Mouse (Mus musculus) kidney, postnatal 25 days (tissue): ENCODE data around the gene Defb43.

Source experiments
- DNase-seq, 2 experiments: peaks; one replicate each; pipeline ENCODE4 v3.0.0; 2021; ENCODE audit warnings: mixed read lengths in 2 of 2

Defb43 gene

DNA sequence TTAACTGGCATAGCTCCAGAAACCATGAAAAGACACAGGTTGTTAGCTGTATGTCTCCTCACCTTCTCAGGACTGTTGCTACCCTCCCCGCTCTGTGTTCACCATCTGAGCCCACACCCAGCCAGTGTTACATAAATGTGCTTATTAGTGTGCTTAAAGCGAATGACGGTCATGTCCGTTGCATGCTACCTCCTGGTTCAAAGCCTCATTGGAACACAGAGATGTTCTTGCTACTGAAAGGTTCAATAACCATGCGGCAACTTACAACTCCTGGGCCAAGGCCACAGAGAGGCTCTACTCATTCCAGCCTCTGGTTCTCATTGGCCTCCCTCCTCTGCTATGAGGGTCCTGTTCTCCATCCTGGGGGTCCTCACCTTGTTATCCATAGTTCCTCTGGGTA is at the start of gene Defb43:
Defb43 (plus strand) TSS at position 301 of the 400 bp plus-strand sequence.
- DNase-seq = no peak

GRCm38 (mm10) chr14:62963632-62964031 is 47.9 kb upstream of the Defb43 start:
- no peak for DNase-seq

- DNase-seq = no peak
Measured at GRCm38 (mm10) chr14:62965342-62965741, 46.2 kb upstream of the Defb43 start.

DNA sequence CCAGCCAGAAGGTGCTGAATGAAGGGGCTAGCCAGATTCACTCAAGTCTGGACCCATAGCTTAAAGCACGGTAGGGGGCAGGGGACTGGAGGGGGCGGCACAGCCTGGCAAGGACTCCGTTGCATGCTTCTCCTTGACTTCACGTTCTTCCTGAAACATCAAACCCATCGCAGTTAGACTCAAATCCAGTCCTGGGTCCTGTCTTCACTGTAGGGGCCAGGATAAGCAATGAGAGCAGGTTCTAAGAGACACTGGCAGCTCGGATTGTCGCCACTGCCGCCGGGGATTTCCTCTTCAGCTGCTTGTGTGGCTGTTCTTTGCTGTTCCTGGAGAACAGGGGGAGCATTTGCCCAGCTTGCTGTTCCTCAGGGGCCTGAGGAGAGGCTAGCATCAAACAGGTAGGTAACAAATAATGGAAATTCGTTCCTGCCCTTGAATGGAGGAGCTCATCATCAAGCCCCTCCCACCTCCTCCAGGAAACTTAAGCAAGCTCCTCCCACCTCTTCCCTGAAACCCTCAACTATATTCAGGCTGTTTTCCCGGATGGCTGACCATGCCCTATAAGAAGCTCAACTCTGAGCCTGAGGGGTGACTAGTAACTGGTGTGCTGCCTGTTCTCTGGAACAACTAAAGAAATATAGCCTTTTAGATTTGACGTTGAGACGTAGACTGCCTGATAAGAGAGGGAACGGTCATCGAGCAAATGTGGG is 45.6 kb upstream of the Defb43 start:
- peak in 1 of 2 experiments; percentile 23 for DNase-seq

DNA sequence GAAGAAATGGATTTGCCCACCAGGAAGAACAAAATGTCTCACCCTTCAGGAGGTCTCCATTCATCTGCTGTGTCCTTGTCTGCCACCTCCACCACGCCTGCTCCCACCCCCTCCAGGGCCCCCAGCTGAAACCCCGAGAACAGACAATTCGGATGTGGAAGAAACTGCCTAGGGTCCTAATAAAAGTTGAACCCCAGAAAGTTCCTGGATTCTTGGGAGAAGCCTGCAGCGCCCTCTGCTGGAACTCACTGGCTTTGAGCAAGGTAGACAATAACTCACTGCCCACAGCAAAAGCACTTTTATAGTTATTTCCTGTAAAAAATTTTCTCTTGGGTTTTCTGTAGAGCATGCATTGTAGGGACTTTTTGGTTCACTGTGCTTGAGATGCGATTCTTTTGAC is 36.5 kb upstream of the Defb43 start:
- DNase-seq = peak; percentile 56 to 86

GRCm38 (mm10) chr14:62979815-62980214 is 31.8 kb upstream of the Defb43 start:
- no peak for DNase-seq

GRCm38 (mm10) chr14:62984410-62984809 is 27.2 kb upstream of the Defb43 start, which contains the start of gene Defb48:
Gene Defb48, minus strand, starts transcription at chr14:62984510.
- DNase-seq = no peak

DNA sequence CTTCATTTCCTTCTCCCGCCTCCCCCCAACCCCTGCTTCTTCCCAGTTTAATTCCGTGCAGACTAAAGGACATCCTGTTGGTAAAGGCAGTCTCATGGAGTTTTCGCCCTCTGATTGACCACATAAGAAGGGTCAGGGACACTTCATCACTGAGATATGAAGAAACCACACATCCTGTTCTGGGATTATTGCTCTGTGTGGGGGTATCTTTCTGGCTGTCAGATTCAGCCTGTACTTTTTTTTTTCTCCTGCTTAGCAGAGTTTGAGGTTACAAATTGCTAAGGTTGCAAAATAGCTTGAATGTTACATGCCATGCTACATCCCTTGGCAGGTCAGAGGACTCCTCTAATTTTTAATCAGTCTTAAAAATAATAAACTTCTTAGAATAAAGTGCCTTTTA is 20.3 kb upstream of the Defb43 start:
- no peak for DNase-seq

DNA sequence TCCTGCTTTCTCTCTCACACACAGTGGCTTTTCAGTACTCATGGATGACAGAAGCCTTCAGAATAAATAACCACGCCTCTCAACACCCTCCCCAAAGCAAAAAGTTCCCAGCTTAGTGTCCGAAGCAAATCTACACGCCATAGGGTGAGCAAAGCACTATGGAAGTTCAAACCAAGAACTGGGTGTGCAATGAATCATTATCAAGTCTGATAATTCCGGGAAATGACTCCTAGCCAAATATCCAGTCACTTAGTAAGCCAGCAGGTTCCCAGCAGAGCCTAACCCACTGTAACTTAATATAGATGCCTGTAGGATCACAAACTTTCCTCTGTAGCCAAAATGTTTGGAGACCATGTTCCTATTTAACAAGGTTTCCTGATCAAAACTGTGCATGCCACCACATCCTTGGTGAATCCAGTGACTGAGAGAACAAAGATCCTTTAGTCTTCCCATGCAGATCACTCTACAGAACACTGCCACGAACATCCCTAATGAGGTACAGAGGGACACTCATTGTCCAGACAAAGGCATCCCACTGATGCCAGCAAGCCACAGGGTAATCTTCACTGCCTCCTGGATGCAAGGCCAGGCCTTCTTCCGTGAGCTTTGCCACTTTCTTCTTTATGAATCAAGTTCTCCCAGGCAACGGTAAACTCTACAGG is 19.6 kb upstream of the Defb43 start:
- no peak for DNase-seq

DNA sequence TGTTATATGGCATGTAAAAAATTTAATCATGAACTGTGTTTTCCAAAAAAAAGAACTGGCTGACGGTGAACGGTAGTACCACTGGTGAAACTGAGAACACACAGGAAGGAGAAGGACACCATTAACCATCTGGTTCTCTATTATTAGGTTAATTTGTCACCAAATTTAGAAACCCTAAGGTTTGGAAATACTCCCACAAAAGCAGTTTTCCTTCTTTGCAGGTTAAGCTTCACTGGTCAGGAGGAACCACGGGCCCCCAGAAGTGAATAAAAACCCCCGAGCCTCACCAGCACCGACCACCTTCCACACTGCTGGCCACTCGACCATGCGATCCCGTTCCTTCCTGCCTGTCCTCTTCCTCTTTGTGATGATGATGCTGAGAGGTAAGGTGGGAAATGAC is 13.8 kb upstream of the Defb43 start, which contains the start of gene Defb47:
Defb47 (plus strand) TSS at position 301 of the 400 bp plus-strand sequence.
- DNase-seq = no peak

- DNase-seq = no peak
Measured at GRCm38 (mm10) chr14:62998977-62999376, 12.6 kb upstream of the Defb43 start.

GRCm38 (mm10) chr14:63002588-63002987 is 9.0 kb upstream of the Defb43 start:
- DNase-seq = no peak

DNA sequence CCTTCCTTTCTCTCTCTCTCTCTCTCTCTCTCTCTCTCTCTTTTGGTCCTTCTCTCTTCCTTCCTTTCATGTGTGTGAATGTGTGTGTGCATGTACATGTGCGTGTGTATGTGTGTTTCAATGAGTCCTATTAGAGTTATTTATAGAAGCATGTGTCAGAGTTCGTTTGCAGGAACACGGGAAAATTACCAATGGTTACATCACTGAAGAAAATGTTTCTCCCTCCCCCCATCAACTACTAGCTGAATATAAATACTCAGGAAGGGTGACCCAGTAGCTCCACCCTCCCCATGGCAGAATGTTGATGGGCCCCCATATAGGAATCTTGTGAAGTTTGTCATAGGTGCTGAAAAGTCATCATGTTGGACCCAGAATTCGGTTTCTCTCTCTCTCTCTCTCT is 1.5 kb downstream of the Defb43 start:
- DNase-seq = no peak

- DNase-seq = no peak
Measured at GRCm38 (mm10) chr14:63014667-63015066, 3.1 kb downstream of the Defb43 start.

GRCm38 (mm10) chr14:63020524-63021156 is 9.1 kb downstream of the Defb43 start:
- no peak for DNase-seq

- DNase-seq = no peak
Measured at GRCm38 (mm10) chr14:63046691-63047090, 35.1 kb downstream of the Defb43 start, which contains the start of gene Defb42. Gene Defb42, plus strand, starts transcription at chr14:63046991.

DNA sequence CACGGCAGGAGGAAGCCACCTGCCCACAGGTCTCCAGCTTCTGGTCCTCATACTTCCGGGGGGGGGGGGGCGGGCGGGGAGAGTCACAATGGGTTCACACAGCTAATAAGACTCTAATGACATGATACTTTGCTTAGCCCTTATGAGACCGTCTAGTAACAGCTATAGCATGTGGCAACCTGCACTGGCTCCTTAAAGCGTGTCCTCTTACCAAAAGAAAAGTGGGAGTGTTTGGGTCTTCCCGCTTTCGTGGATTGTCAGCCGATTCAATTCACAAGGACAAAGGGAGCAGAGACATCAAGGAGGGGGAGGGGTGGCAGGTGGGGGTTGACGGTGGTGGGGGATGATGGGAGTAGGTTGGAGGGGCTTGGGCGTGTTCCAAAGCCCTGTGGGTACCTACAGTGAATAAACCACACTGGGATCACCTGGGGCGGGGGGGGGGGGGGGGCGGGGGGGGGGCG is 38.4 kb downstream of the Defb43 start, which contains the start of gene Defb30:
Defb30 (minus strand) TSS at position 51 of the 461 bp plus-strand sequence.
- DNase-seq = no peak

GRCm38 (mm10) chr14:63050769-63051168 is 39.2 kb downstream of the Defb43 start:
- DNase-seq = peak in 1 of 2 experiments; percentile 66

DNA sequence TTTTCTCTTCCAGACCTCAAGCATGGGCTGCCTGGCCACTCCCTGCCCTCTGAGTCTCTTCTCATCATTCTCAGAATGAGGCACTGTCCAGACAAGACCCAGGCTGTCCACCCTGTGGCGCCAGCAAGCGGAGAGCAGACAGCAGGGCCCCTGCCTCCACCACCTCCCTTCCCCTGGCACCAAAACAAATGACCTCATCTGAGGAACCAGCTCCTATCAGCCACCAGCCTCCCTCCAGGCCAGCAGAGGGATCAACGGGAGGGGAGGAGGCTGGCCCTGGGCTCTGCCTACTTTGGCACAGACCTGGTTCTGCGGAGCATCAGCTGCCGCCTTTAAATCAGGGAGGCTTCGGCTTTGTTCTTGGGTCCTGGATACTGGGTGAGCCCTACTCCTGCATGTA is 43.2 kb downstream of the Defb43 start:
- DNase-seq = no peak

DNA sequence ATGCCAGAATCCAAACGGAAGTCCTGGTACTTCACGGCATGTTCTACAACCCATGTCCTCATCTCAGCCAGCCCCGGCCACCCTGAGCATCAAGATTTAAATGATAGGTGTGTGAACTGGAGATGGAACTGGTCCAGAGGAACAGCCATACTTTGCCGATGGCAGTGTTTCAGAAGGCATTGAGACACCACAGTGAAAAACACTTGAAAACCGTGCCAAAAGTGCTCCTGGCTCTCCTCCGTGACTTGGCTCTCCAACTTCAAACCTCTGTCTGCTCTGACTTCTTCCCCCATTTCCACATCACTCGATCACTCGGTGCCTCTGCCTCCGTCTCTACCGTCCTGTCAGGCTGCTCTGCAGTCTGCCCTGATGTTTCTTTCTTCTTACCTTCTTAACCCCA is 48.8 kb downstream of the Defb43 start:
- DNase-seq = no peak

- no peak for DNase-seq
Measured at GRCm38 (mm10) chr14:63062184-63062583, 50.6 kb downstream of the Defb43 start.

GRCm38 (mm10) chr14:63065391-63065790 is 53.8 kb downstream of the Defb43 start:
- peak in 1 of 2 experiments; percentile 16 for DNase-seq

- peak; percentile 59 to 86 for DNase-seq
Measured at GRCm38 (mm10) chr14:63066630-63067310, 55.2 kb downstream of the Defb43 start.
